Mouse (Mus musculus): ENCODE results near the gene Gja8.

DNA sequence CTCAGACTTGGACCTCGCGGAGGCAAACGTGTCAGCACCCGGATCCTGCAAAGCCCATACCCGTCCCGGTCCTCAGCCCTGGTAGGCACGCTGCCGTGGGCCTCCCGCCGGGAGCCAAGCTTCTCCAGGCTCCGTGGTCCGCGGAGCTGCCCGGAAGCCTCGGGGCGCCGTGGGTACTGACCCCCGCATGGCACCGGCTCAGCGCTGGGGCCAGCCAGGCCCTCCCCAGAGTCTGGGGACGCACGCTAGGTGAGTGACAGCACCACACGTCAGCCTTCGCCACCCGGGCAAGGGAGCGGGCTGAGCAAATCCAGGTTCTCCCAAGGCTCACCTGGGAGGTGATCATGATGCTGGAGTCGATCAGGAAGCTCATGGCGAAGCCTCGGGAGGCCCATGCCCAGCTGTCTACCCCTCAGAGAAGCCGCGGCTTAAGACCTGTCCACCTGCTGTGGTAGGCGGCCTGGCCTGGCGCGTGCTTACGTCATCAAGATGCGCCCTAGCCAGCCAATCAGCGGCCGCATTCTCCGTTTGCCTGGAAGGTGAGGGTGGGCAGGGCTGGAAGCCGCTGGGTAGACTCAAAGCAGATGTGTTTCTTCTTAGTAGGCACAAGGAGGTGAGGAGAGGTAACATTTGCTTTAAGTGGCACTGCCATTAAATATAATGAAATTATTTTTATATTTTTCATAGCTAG lies 20.8 kb downstream of the Gja8 start, which contains the start of gene Gpr89:
- peak; percentile 60; the same call in 1 of the 2 replicates for TF ChIP-seq POLR2A (IDR thresholded peaks at IDR 0.05; ENCODE audit: borderline replicate concordance, extremely low read depth, insufficient read depth, insufficient read length, poor library complexity, severe bottlenecking)
- no peak for TF ChIP-seq CTCF (IDR thresholded peaks at IDR 0.05; ENCODE audit: borderline replicate concordance, extremely low read depth, insufficient read depth, insufficient read length)
